Mouse (Mus musculus) lung, postnatal 10 days (tissue): ENCODE results near the gene Cyp4f40.
"Not testable (repeated sequence)": the region's sequence is repeated elsewhere in the genome, so short reads cannot be mapped to it uniquely, and the experiment has no call there.

Experiments
- DNase-seq: peaks from one replicate; pipeline ENCODE4 v3.0.0; 2021

Cyp4f40 gene

DNA sequence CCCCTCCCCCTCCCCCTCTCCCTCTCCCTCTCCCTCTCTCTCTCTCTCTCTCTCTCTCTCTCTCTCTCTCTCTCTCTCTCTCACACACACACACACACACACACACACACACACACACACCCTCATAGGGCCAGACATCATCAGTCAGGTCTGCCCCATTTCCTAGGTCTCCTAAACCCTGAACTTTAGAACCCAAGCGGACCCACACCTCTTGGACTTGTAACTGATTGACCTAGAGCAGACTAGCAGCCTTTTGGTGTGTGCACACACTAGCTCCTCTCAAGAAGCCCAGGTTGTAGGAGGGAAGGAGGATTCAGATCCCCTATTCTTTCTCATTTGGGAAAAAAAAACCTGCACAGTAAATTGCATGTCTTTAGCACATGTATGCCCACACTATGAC, 63.5 kb downstream of the Cyp4f40 start:
- not testable (repeated sequence) for DNase-seq

DNA sequence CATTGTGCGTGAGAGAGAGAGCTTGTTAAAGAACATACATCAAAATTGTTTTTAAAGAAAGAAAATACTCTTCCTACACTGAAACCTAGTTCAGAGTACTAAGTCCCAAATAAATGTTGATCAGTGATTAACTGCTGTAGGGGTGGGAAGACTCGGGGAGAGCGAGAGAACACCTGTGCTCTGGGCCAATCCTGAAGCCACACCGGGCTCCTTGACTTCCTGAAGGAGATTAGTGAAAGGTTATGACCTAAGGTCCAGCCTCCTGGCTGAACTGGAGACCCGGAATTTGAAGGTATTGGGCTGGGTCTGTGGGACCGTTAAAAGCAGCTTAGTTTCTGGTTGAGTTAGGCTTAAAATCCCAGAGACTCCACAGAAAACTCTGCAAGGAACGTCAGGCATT, 64.1 kb downstream of the Cyp4f40 start:
- no peak for DNase-seq

DNA sequence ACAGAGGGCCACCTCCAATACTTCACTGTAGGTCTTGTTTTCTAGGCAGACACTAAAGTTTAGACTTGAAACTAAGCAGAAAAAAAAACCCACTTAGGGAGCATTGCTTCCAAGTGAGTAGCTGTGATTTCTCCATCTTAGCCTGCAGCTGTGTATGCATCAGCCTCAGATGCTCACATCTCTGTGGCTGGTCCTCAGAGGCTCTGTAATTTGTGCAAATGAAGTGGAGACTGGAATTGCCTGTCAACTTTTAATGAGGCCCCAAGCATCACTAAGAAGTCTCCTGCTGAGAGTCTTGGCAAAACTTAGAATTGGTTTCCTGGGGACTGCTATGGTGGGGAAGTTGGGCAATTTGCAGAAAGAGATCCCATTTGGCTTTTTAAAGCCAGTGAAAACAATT, 67.7 kb downstream of the Cyp4f40 start:
- DNase-seq = not testable (repeated sequence)
